Comparison of ENCODE assay signal across 8 mouse cellular contexts in the genomic region with DNA sequence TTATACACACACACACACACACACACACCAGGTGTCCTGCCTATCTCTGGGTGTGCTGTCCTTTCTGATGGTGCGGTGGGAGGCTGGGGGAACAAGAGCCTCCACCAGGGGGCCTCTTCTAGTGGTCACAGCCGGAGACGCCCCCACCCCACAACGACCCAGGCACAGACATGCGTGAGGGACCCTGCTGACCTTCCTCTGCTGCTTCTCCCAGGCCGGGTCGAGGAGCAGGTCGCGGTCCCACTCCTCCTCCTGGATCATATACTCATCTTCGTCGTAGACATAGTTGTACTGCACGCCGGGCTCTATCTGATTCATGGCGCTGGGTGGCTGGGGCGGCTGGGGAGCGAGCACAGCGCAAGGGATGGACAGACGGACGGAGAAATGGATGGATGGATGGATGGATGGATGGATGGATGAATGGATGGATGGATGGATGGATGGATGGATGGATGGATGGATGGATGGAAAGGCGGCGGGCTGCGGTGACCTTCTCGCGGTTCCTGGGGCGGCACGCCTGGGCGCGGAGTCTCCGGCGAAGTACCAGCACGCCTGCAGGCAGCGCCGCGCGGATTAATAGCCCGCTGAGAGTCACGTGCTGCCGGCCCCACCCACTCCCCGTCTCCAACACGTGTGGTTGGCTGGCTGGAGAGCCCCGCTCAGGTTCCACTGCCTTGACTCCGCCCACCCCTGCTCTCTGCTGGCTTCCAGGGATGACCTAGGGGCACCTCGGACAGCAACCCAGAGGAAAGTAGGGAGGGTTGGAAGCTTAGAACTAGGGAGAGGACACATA. TPM values are rescaled to one million over a fixed set of nuclear protein-coding genes. Genes with fewer than 3 reads are reported as not detected.
A peak's percentile ranks its signal among the peaks of the same experiment; 100 is the strongest.
DNase-seq lines count a peak whose midpoint lies in the region; ATAC-seq and TF ChIP-seq lines count a peak whose summit lies in the region.

A gene (minus strand): TSS at position 578 of the 793 bp plus-strand sequence.

- ATAC-seq in forebrain, postnatal 0 days = peak; percentile 99
- ATAC-seq in liver, embryonic 15.5 days (ENCODE audit: insufficient read depth) = peak; percentile 70
- ATAC-seq in neural tube, embryonic 12.5 days (ENCODE audit: low FRiP score, low read depth) = peak; percentile 99
- peak; percentile 96 for ATAC-seq in stomach, embryonic 16.5 days (ENCODE audit: insufficient read depth, low FRiP score)

- H3K9me3 ChIP-seq in E14TG2a.4 (ENCODE audit: low read length) = no peaks in the 10 kb centered on the region
- no peaks in the 10 kb centered on the region for H3K9me3 ChIP-seq in forebrain, postnatal 0 days (ENCODE audit: low read length)
- H3K9me3 ChIP-seq in liver, embryonic 15.5 days (replicated peaks) = no peaks in the 10 kb centered on the region
- no peaks in the 10 kb centered on the region for H3K9me3 ChIP-seq in neural tube, embryonic 12.5 days
- no peaks in the 10 kb centered on the region for H3K9me3 ChIP-seq in stomach, embryonic 16.5 days (replicated peaks; ENCODE audit: control insufficient read depth, low read length)

- intact Hi-C loops in heart, postnatal 14 days (cut with DNase I) = loop anchor here (1.0 kb wide), 1 partner anchor 29 kb away; no protein-coding TSS in a partner anchor

- H3K4me2 ChIP-seq in forebrain, postnatal 0 days (ENCODE audit: low read depth) = peak within 1 kb of the TSS; percentile 90
- H3K4me2 ChIP-seq in liver, embryonic 15.5 days = peak within 1 kb of the TSS; percentile 45
- H3K4me2 ChIP-seq in neural tube, embryonic 12.5 days (replicated peaks) = peak within 1 kb of the TSS; percentile 81
- peak within 1 kb of the TSS; percentile 51 for H3K4me2 ChIP-seq in stomach, embryonic 16.5 days (ENCODE audit: low read depth, low read length)

- 3% methylated on average over 43 of the region's 43 CpGs for WGBS in forebrain, postnatal 0 days
- WGBS in liver, embryonic 15.5 days (ENCODE audit: insufficient replicate concordance) = under 1% methylated on average over 43 of the region's 43 CpGs
- under 1% methylated on average over 43 of the region's 43 CpGs for WGBS in neural tube, embryonic 12.5 days
- under 1% methylated on average over 41 of the region's 43 CpGs for WGBS in stomach, embryonic 16.5 days

- peaks cover 10% of the 10 kb centered on the region for H3K4me1 ChIP-seq in E14TG2a.4 (replicated peaks; ENCODE audit: low read depth, low read length)
- 0 out of 2 replicates have a peak, but pooled peaks cover 3% of the 10 kb centered on the region for H3K4me1 ChIP-seq in forebrain, postnatal 0 days (ENCODE audit: insufficient read depth)
- peaks cover 7% of the 10 kb centered on the region; the same call in 1 of the 2 replicates for H3K4me1 ChIP-seq in liver, embryonic 15.5 days (replicated peaks)
- H3K4me1 ChIP-seq in neural tube, embryonic 12.5 days = no peaks in the 10 kb centered on the region
- no peaks in the 10 kb centered on the region for H3K4me1 ChIP-seq in stomach, embryonic 16.5 days (ENCODE audit: control insufficient read depth, insufficient read depth, low read length)

- H3K27ac ChIP-seq in forebrain, postnatal 0 days (ENCODE audit: low read depth, low read length) = no peak within 1 kb of the TSS
- no peak within 1 kb of the TSS for H3K27ac ChIP-seq in liver, embryonic 15.5 days (replicated peaks)
- no peak within 1 kb of the TSS for H3K27ac ChIP-seq in neural tube, embryonic 12.5 days
- H3K27ac ChIP-seq in stomach, embryonic 16.5 days (ENCODE audit: low read length) = no peak within 1 kb of the TSS

- TF ChIP-seq CTCF in E14TG2a.4 (conservative IDR thresholded peaks at IDR 0.05; ENCODE audit: low read length) = peak; percentile 31
- peak; percentile 59 for TF ChIP-seq CTCF in forebrain, postnatal 0 days (IDR thresholded peaks at IDR 0.05; ENCODE audit: low read depth)

- peak; percentile 64 to 73 for DNase-seq in cerebellum, adult 18-20 months
- peak; percentile 83 for DNase-seq in forebrain, postnatal 0 days
- peak; percentile 79 to 86 for DNase-seq in heart, postnatal 14 days
- DNase-seq in kidney, postnatal 36 days = peak; percentile 61 to 76

- peak within 1 kb of the TSS; percentile 68 for H3K9ac ChIP-seq in forebrain, postnatal 0 days
- no peak within 1 kb of the TSS for H3K9ac ChIP-seq in liver, embryonic 15.5 days
- peak within 1 kb of the TSS; percentile 56 for H3K9ac ChIP-seq in neural tube, embryonic 12.5 days
- peak within 1 kb of the TSS; percentile 48 for H3K9ac ChIP-seq in stomach, embryonic 16.5 days (ENCODE audit: low read length)

- H3K36me3 ChIP-seq in E14TG2a.4 (ENCODE audit: insufficient read depth, low read length) = no peaks in the 10 kb centered on the region
- no peaks in the 10 kb centered on the region for H3K36me3 ChIP-seq in forebrain, postnatal 0 days (ENCODE audit: insufficient read depth)
- no peaks in the 10 kb centered on the region for H3K36me3 ChIP-seq in liver, embryonic 15.5 days (replicated peaks)
- H3K36me3 ChIP-seq in neural tube, embryonic 12.5 days = no peaks in the 10 kb centered on the region
- H3K36me3 ChIP-seq in stomach, embryonic 16.5 days (ENCODE audit: control insufficient read depth, insufficient read depth, low read length) = no peaks in the 10 kb centered on the region

- peaks cover 26% of the 10 kb centered on the region for H3K27me3 ChIP-seq in E14TG2a.4 (ENCODE audit: insufficient read depth, low read length)
- no peaks in the 10 kb centered on the region for H3K27me3 ChIP-seq in forebrain, postnatal 0 days (ENCODE audit: insufficient read depth, low read length)
- H3K27me3 ChIP-seq in liver, embryonic 15.5 days = peaks cover 25% of the 10 kb centered on the region
- H3K27me3 ChIP-seq in neural tube, embryonic 12.5 days (replicated peaks) = no peaks in the 10 kb centered on the region
- H3K27me3 ChIP-seq in stomach, embryonic 16.5 days (ENCODE audit: control insufficient read depth, insufficient read depth, low read length) = no peaks in the 10 kb centered on the region; the same call in 1 of the 2 replicates

- peak within 1 kb of the TSS; percentile 78 for H3K4me3 ChIP-seq in E14TG2a.4 (replicated peaks; ENCODE audit: low read length)
- H3K4me3 ChIP-seq in forebrain, postnatal 0 days (ENCODE audit: low read depth, low read length) = peak within 1 kb of the TSS; percentile 48
- no peak within 1 kb of the TSS; the same call in 1 of the 2 replicates for H3K4me3 ChIP-seq in liver, embryonic 15.5 days (replicated peaks)
- peak within 1 kb of the TSS; percentile 39 for H3K4me3 ChIP-seq in neural tube, embryonic 12.5 days
- peak within 1 kb of the TSS; percentile 22 for H3K4me3 ChIP-seq in stomach, embryonic 16.5 days (replicated peaks; ENCODE audit: low read length)

RNA-seq across cellular contexts. Expression of the gene that starts here (rescaled TPM):
- total RNA-seq in forebrain, postnatal 0 days (2014; rRNA removed) = 3.9 and 5.9 TPM in 2 replicates
- polyA plus RNA-seq in forebrain, postnatal 0 days (2015; fragmentation: Nextera tagmentation; extraction: Ambion mirVana) = 6.0 TPM in 2 replicates
- 1,000 to 10,000 TPM; 1,811 to 1,984 TPM for total RNA-seq in heart, postnatal 14 days (2021)
- polyA plus RNA-seq in liver, embryonic 15.5 days (2015; fragmentation: Nextera tagmentation; extraction: Ambion mirVana) = 17.0 and 22.5 TPM in 2 replicates
- 17.8 and 27.3 TPM in 2 replicates for polyA plus RNA-seq in neural tube, embryonic 12.5 days (2016; fragmentation: Nextera tagmentation; extraction: Ambion mirVana)
- 4.0 and 129 TPM in 2 replicates for polyA plus RNA-seq in stomach, embryonic 16.5 days (2015; fragmentation: Nextera tagmentation; extraction: Ambion mirVana)

Comparison
In these comparisons a context has a peak if more than half of its experiments do, and no peak if none do; other contexts are left out.
1. RNA of the gene that starts here (total RNA-seq): 1,811 to 1,984 TPM in heart, postnatal 14 days; 3.9 to 5.9 TPM in forebrain, postnatal 0 days; every median in the first group is over 100 times any median in the second.
2. Peak in every context shown above with its lines, with median percentiles within 50 percentile points of each other: DNase-seq, ATAC-seq and H3K4me2 ChIP-seq.